Mouse (Mus musculus) forebrain, embryonic 11.5 days (tissue): ENCODE results near the gene Tsr1. TPM values are rescaled to one million over a fixed set of nuclear protein-coding genes. Genes with fewer than 3 reads are reported as not detected.
A peak's percentile ranks its signal among the peaks of the same experiment; 100 is the strongest.

ENCODE experiments used
- ATAC-seq: fragments of 200-750 bp; cut with Nextera tagmentation; replicated peaks from 2 replicates; pipeline ENCODE4 v1.8.0; 2017; ENCODE audit warnings: moderate TSS enrichment; ENCODE audit not compliant: low FRiP score
- DNase-seq: peaks from one replicate; pipeline ENCODE4 v3.0.0-alpha.2; 2017; ENCODE audit warnings: low spot score
- H3K27ac ChIP-seq: fragments of 300-500 bp; sonication (generic); 2 replicates; pipeline ENCODE4 v1.5.1; 2014; ENCODE audit warnings: low read depth, low read length
- H3K27me3 ChIP-seq: fragments of 300-500 bp; sonication (generic); 2 replicates; pipeline ENCODE4 v1.6.1; 2014; ENCODE audit warnings: mild to moderate bottlenecking, low read length, mixed read lengths; ENCODE audit not compliant: control insufficient read depth, insufficient read depth
- H3K36me3 ChIP-seq: fragments of 300-500 bp; sonication (generic); 2 replicates; pipeline ENCODE4 v1.6.1; 2014; ENCODE audit warnings: mild to moderate bottlenecking, low read length, moderate library complexity, mixed read lengths; ENCODE audit not compliant: control insufficient read depth, insufficient read depth
- H3K4me1 ChIP-seq: fragments of 300-500 bp; sonication (generic); replicated peaks from 2 replicates; pipeline ENCODE4 v1.6.1; 2014; ENCODE audit warnings: low read length, mixed read lengths; ENCODE audit not compliant: control insufficient read depth, insufficient read depth
- H3K4me2 ChIP-seq: fragments of 300-500 bp; sonication (generic); 2 replicates; pipeline ENCODE4 v1.6.1; 2014; ENCODE audit warnings: low read depth, mild to moderate bottlenecking, low read length, moderate library complexity, mixed read lengths; ENCODE audit not compliant: severe bottlenecking
- H3K4me3 ChIP-seq: fragments of 300-500 bp; sonication (generic); 2 replicates; pipeline ENCODE4 v1.5.1; 2014; ENCODE audit warnings: low read depth, low read length
- H3K9ac ChIP-seq: fragments of 300-500 bp; sonication (generic); 2 replicates; pipeline ENCODE4 v1.6.1; 2014; ENCODE audit warnings: low read length
- H3K9me3 ChIP-seq: fragments of 300-500 bp; sonication (generic); 2 replicates; pipeline ENCODE4 v1.6.1; 2016; ENCODE audit warnings: low read length, mixed read lengths; ENCODE audit not compliant: control insufficient read depth
- WGBS: fragments of 180-500 bp; shearing (Covaris S2); extraction: QIAGEN DNeasy Blood & Tissue Kit; methylation state at CpG from one replicate; pipeline ENCODE4 v1.1.7; 2014; 5-methylcytosine and 5-hydroxymethylcytosine counted together
- polyA plus RNA-seq: library from polyadenylated mRNA; unstranded; fragments of >200 nt; fragmentation: Nextera tagmentation; extraction: Ambion mirVana; gene quantifications from 2 replicates; pipeline ENCODE4 v1.2.1, GENCODE M21; 2014

The Tsr1 gene
- polyA plus RNA-seq, 1 experiment from 2014 or later, result 54.0 TPM

DNA sequence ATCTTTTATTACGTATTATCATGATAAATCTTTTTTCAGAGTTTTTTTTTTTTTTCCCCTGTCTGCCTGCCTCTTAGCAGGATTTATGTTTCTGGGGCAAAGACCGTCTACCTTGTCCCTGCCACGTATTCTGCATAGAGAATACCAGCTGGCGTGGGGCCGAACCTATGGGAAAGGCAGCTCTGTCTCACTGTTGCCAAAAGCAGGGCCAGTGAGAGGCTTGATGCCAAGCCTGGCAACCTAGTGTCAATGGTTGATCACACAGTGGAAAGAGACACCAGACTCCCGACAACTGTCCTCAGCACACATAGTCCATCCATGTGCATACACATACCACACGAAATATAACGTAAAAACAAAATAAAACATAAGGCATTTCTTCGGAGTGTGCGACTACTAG lies 14.8 kb upstream of the Tsr1 start:
- H3K4me3 ChIP-seq, result no peak overlapping the region
- ATAC-seq (no peak), DNase-seq (no peak)
- H3K27ac ChIP-seq, result no peak overlapping the region
- H3K4me2 ChIP-seq, result no peak overlapping the region
- H3K4me1 ChIP-seq, result no peaks in the 10 kb centered on the region
- H3K27me3 ChIP-seq, result no peaks in the 10 kb centered on the region
- H3K9ac ChIP-seq, result no peak overlapping the region
- H3K36me3 ChIP-seq, result no peaks in the 10 kb centered on the region
- WGBS, result 93% methylated on average over 10 of the region's 10 CpGs
- no peaks in the 10 kb centered on the region for H3K9me3 ChIP-seq

GRCm38 (mm10) chr11:74894619-74895018 lies 3.3 kb upstream of the Tsr1 start:
- 92% methylated on average over 4 of the region's 4 CpGs for WGBS
- H3K36me3 ChIP-seq, result no peaks in the 10 kb centered on the region
- no peak overlapping the region for H3K4me2 ChIP-seq
- H3K27me3 ChIP-seq, result no peaks in the 10 kb centered on the region
- H3K4me3 ChIP-seq, result no peak overlapping the region
- ATAC-seq (no peak), DNase-seq (no peak)
- no peaks in the 10 kb centered on the region for H3K9me3 ChIP-seq
- H3K27ac ChIP-seq, result no peak overlapping the region
- no peak overlapping the region for H3K9ac ChIP-seq
- H3K4me1 ChIP-seq, result no peaks in the 10 kb centered on the region

- Histone ChIP-seq H3K4me1 (no peaks in the 10 kb centered on the region; the same call in 1 of the 2 replicates), H3K27ac (peak overlapping the region; percentile 79), H3K36me3 (no peaks in the 10 kb centered on the region; the same call in 1 of the 2 replicates), H3K4me3 (peak overlapping the region; percentile 88), H3K4me2 (peak overlapping the region; percentile 84), H3K9me3 (no peaks in the 10 kb centered on the region), H3K27me3 (no peaks in the 10 kb centered on the region), H3K9ac (peak overlapping the region; percentile 85)
- ATAC-seq (peak; percentile 65), DNase-seq (peak; percentile 86)
- under 1% methylated on average over 48 of the region's 55 CpGs for WGBS
Observed at GRCm38 (mm10) chr11:74895980-74896900, 1.6 kb upstream of the Tsr1 start.

- H3K9me3 ChIP-seq, result no peaks in the 10 kb centered on the region
- WGBS, result 1% methylated on average over 60 of the region's 74 CpGs
- peaks cover 2% of the 10 kb centered on the region for H3K36me3 ChIP-seq
- H3K27me3 ChIP-seq, result no peaks in the 10 kb centered on the region
- H3K9ac ChIP-seq, result peak within 1 kb of the TSS; percentile 85
- peak; percentile 92 for DNase-seq
- peak within 1 kb of the TSS; percentile 88 for H3K4me3 ChIP-seq
- H3K4me1 ChIP-seq, result no peaks in the 10 kb centered on the region; the same call in 1 of the 2 replicates
- H3K4me2 ChIP-seq, result peak within 1 kb of the TSS; percentile 84
- ATAC-seq, result peak; percentile 77
- peak within 1 kb of the TSS; percentile 79 for H3K27ac ChIP-seq
Observed at GRCm38 (mm10) chr11:74896901-74897677, 782 bp upstream of the Tsr1 start, which contains the start of gene Sgsm2. Sgsm2 (minus strand) TSS chr11:74897060.

GRCm38 (mm10) chr11:74898517-74898827 lies 601 bp downstream of the Tsr1 start:
- Histone ChIP-seq H3K27ac (peak overlapping the region; percentile 79; the same call in 1 of the 2 replicates), H3K4me3 (peak overlapping the region; percentile 88), H3K4me1 (no peaks in the 10 kb centered on the region; the same call in 1 of the 2 replicates), H3K27me3 (no peaks in the 10 kb centered on the region), H3K4me2 (peak overlapping the region; percentile 84), H3K9ac (peak overlapping the region; percentile 85), H3K9me3 (no peaks in the 10 kb centered on the region), H3K36me3 (peaks cover 9% of the 10 kb centered on the region)
- WGBS, result 1% methylated on average over 7 of the region's 7 CpGs
- ATAC-seq (no peak), DNase-seq (no peak)

GRCm38 (mm10) chr11:74901555-74901954 lies 3.7 kb downstream of the Tsr1 start:
- peaks cover 27% of the 10 kb centered on the region for H3K36me3 ChIP-seq
- WGBS, result 84% methylated on average over 6 of the region's 6 CpGs

DNA sequence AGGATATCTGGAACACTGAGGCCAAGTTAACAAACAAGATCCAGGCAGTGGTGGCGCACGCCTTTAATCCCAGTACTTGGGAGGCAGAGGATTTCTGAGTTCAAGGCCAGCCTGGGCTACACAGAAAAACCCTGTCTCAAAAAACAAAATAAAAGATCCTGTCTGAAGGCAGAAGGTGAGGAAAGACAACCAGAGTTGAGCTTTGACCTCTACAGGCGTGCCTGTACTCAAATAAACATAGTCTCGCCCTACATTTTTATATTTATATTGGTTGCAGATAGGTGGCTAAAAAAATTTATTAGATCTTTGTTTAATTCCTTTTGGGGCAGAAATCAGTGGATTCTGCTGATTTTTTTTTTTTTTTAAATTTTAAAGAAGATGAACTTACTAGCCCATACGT lies 4.5 kb downstream of the Tsr1 start:
- DNase-seq (no peak), ATAC-seq (no peak)
- no peak overlapping the region for H3K4me3 ChIP-seq
- H3K27me3 ChIP-seq, result no peaks in the 10 kb centered on the region
- H3K36me3 ChIP-seq, result peaks cover 27% of the 10 kb centered on the region
- H3K27ac ChIP-seq, result no peak overlapping the region
- no peak overlapping the region for H3K9ac ChIP-seq
- WGBS, result 92% methylated on average over 5 of the region's 5 CpGs
- H3K9me3 ChIP-seq, result no peaks in the 10 kb centered on the region
- no peaks in the 10 kb centered on the region; the same call in 1 of the 2 replicates for H3K4me1 ChIP-seq
- no peak overlapping the region for H3K4me2 ChIP-seq

More at GRCm38 (mm10) chr11:74901555-74901954, 3.7 kb downstream of the Tsr1 start:
- Histone ChIP-seq H3K4me1 (no peaks in the 10 kb centered on the region; the same call in 1 of the 2 replicates), H3K9me3 (no peaks in the 10 kb centered on the region), H3K9ac (no peak overlapping the region), H3K27ac (no peak overlapping the region), H3K27me3 (no peaks in the 10 kb centered on the region), H3K4me3 (no peak overlapping the region), H3K4me2 (no peak overlapping the region)
- ATAC-seq (no peak), DNase-seq (no peak)

GRCm38 (mm10) chr11:74907850-74908249 lies 10.0 kb downstream of the Tsr1 start:
- DNase-seq (no peak), ATAC-seq (no peak)
- Histone ChIP-seq H3K4me1 (no peaks in the 10 kb centered on the region), H3K9ac (no peak overlapping the region), H3K36me3 (peaks cover 38% of the 10 kb centered on the region), H3K4me2 (no peak overlapping the region), H3K27ac (no peak overlapping the region), H3K27me3 (no peaks in the 10 kb centered on the region), H3K4me3 (no peak overlapping the region), H3K9me3 (no peaks in the 10 kb centered on the region)
- 93% methylated on average over 6 of the region's 6 CpGs for WGBS
